Mouse (Mus musculus) C2C12 (cell line): Measurements from ENCODE around the gene Kif1c. TPM values are rescaled to one million over a fixed set of nuclear protein-coding genes. Genes with fewer than 3 reads are reported as not detected.

Source experiments
- H3K27me3 ChIP-seq: one replicate; pipeline ENCODE4 v1.6.1; 2011; ENCODE audit not compliant: control insufficient read depth, insufficient read depth, insufficient read length
- H3K36me3 ChIP-seq: one replicate; pipeline ENCODE4 v1.6.1; 2011; ENCODE audit not compliant: control insufficient read depth, insufficient read depth
- H3K4me3 ChIP-seq: one replicate; pipeline ENCODE4 v1.5.1; 2011; ENCODE audit warnings: mild to moderate bottlenecking, control low read depth; ENCODE audit not compliant: poor library complexity, insufficient read depth, severe bottlenecking
- H3K79me2 ChIP-seq: one replicate; pipeline ENCODE4 v1.6.1; 2011; ENCODE audit not compliant: control insufficient read depth, insufficient read depth
- H3K79me3 ChIP-seq: one replicate; pipeline ENCODE4 v1.6.1; 2011; ENCODE audit warnings: low read depth, control low read depth
- H3ac ChIP-seq: one replicate; pipeline ENCODE3; 2011; ENCODE audit warnings: low read depth; ENCODE audit not compliant: control insufficient read depth, insufficient read length
- CEBPB ChIP-seq: IDR thresholded peaks from one replicate; pipeline ENCODE4 v1.6.1; 2011; ENCODE audit warnings: low read depth, mild to moderate bottlenecking, control low read depth, moderate library complexity
- CTCF ChIP-seq: IDR thresholded peaks from one replicate; pipeline ENCODE4 v1.5.1; 2011; ENCODE audit not compliant: control insufficient read depth, insufficient read depth, insufficient read length
- FOSL1 ChIP-seq: IDR thresholded peaks from one replicate; pipeline ENCODE4 v1.8.0; 2011; ENCODE audit warnings: mild to moderate bottlenecking, low read length; ENCODE audit not compliant: poor library complexity, insufficient read depth, severe bottlenecking
- MAX ChIP-seq: IDR thresholded peaks from one replicate; pipeline ENCODE4 v1.6.1; 2011; ENCODE audit warnings: mild to moderate bottlenecking, control low read depth
- MYOD1 ChIP-seq: IDR thresholded peaks from one replicate; pipeline ENCODE4 v1.6.1; 2011; ENCODE audit warnings: low read depth; ENCODE audit not compliant: control insufficient read depth, insufficient read length
- MYOG ChIP-seq: IDR thresholded peaks from one replicate; pipeline ENCODE4 v1.6.1; 2011; ENCODE audit not compliant: control insufficient read depth, insufficient read length; ENCODE audit errors: extremely low read depth
- USF1 ChIP-seq: IDR thresholded peaks from one replicate; pipeline ENCODE4 v1.6.1; 2011; ENCODE audit warnings: low read depth, mild to moderate bottlenecking, control low read depth, moderate library complexity
- polyA plus RNA-seq: library from polyadenylated mRNA; unstranded; fragments of >200 nt; fragmentation: generic; extraction: Trizol; gene quantifications from one replicate; pipeline ENCODE4 v1.2.1, GENCODE M21; 2012; ENCODE audit warnings: missing spikeins

The Kif1c gene
- polyA plus RNA-seq, 1 experiment, result 99.8 TPM

DNA sequence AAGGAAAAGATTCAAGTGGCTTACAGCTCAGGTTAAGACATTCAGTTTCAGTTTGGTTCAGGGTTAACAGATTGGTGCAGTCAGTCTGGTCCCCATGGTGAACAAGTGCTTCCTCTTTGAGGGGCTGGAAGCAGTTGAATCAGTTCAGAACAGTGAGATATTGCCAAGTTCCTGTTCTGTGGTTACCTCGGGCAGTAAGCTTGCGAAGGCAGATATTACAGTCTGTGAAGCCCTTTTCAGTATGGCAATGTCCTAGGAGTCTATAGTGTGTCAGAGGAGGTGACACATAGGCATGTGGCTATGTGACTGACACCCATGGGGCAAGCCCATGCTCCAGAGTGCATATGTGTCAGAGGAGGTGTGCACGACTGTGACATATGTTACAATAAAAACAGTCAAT, 20.2 kb downstream of the Kif1c start:
- no peaks in the 10 kb centered on the region for H3K79me2 ChIP-seq
- no peak overlapping the region for H3K4me3 ChIP-seq
- H3K27me3 ChIP-seq, result no peaks in the 10 kb centered on the region
- H3K79me3 ChIP-seq, result no peaks in the 10 kb centered on the region
- TF ChIP-seq MYOG, result no peak
- TF ChIP-seq CTCF, result no peak
- TF ChIP-seq CEBPB, result no peak
- TF ChIP-seq FOSL1, result no peak
- no peak for TF ChIP-seq MYOD1
- no peak for TF ChIP-seq MAX
- TF ChIP-seq USF1, result no peak
- peaks cover 89% of the 10 kb centered on the region for H3K36me3 ChIP-seq
- H3ac ChIP-seq, result no peak overlapping the region

DNA sequence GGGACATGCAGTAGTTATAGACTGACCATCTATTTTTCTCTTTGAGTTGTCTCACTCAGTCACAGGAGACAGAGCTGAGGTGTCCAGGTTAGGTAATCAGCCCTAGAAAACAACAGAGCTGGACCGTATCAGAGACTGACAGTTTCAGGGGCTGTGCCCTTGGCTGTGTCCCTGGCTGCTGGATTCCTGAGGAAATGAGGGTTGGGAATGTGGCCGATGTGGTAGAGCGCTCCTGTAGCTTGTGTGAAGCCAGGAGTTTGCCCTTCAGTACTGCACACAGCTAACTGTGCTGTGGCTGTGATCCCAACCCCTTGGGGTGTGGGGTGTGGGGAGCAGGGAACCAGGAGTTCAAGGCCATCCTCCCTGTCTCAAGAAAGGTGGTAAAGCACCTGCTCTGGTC, 20.7 kb downstream of the Kif1c start:
- H3K36me3 ChIP-seq, result peaks cover 94% of the 10 kb centered on the region
- H3K27me3 ChIP-seq, result no peaks in the 10 kb centered on the region
- no peaks in the 10 kb centered on the region for H3K79me2 ChIP-seq
- no peaks in the 10 kb centered on the region for H3K79me3 ChIP-seq
- no peak overlapping the region for H3ac ChIP-seq
- H3K4me3 ChIP-seq, result no peak overlapping the region
- TF ChIP-seq MYOD1, result no peak
- no peak for TF ChIP-seq MAX
- TF ChIP-seq CEBPB, result no peak
- no peak for TF ChIP-seq MYOG
- TF ChIP-seq CTCF, result no peak
- no peak for TF ChIP-seq FOSL1
- TF ChIP-seq USF1, result no peak

DNA sequence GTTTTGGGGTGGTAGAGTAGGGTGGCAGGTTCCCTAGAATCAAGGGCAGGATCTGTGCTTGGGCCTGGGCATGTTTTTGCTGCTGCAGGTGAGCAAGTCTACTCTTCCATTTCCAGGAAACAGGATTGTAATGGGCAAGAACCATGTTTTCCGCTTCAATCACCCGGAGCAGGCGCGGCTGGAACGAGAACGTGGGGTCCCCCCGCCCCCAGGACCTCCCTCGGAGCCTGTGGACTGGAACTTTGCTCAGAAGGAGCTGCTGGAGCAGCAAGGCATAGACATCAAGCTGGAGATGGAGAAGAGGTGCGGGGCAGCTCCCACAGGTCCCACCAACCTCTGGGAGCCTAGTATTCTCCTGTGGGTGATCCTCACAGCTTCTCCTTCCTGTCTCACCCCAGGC, 24.4 kb downstream of the Kif1c start:
- no peak overlapping the region for H3ac ChIP-seq
- peaks cover 88% of the 10 kb centered on the region for H3K36me3 ChIP-seq
- H3K79me2 ChIP-seq, result no peaks in the 10 kb centered on the region
- TF ChIP-seq USF1 (no peak), MYOD1 (no peak), MYOG (no peak), FOSL1 (no peak), CEBPB (no peak), MAX (no peak), CTCF (no peak)
- no peaks in the 10 kb centered on the region for H3K79me3 ChIP-seq
- H3K27me3 ChIP-seq, result no peaks in the 10 kb centered on the region
- no peak overlapping the region for H3K4me3 ChIP-seq

DNA sequence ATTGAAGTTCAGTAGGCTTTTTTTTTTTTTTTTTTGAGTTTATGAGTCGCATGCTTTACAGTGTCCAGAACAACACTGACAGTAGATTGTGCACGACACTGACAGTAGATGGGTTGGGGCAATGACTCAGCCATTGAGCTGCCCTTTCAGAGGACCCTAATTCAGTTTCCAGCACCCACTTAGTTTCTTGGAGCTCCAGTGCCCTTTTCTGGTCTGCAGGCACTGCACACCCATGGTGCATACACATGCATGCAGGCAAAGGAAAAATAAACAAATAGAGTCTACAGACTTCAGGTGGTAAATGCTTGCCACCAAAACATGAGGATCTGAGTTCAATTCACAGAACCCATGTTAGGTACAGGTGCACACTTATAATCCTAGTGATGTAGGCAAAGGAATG, 26.2 kb downstream of the Kif1c start:
- peaks cover 74% of the 10 kb centered on the region for H3K36me3 ChIP-seq
- H3K4me3 ChIP-seq, result no peak overlapping the region
- TF ChIP-seq CTCF, result no peak
- H3K79me2 ChIP-seq, result no peaks in the 10 kb centered on the region
- no peak overlapping the region for H3ac ChIP-seq
- H3K27me3 ChIP-seq, result no peaks in the 10 kb centered on the region
- H3K79me3 ChIP-seq, result no peaks in the 10 kb centered on the region

DNA sequence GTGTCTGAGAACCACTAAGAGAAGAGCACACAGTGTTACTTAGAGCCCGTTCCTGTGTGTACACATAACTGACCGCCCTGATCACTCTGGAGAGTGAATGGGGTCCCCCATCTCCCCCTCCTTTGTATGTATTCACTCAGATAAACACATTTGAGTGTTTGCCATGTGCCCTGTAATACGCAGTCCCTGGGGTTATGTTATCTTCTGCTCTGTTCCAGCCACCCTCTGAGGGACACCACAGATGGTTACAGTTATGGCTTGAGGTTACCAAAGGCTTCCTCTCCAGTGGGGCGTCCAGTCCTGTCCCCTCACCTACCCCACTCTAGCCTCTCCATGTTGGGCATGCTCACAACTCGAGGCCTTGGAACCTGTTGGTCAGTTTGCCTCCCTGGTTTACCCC, 27.0 kb downstream of the Kif1c start:
- no peak overlapping the region for H3ac ChIP-seq
- no peaks in the 10 kb centered on the region for H3K79me2 ChIP-seq
- no peak overlapping the region for H3K4me3 ChIP-seq
- peaks cover 67% of the 10 kb centered on the region for H3K36me3 ChIP-seq
- no peak for TF ChIP-seq FOSL1
- no peak for TF ChIP-seq CEBPB
- no peak for TF ChIP-seq USF1
- TF ChIP-seq MYOG, result no peak
- no peaks in the 10 kb centered on the region for H3K27me3 ChIP-seq
- no peaks in the 10 kb centered on the region for H3K79me3 ChIP-seq

DNA sequence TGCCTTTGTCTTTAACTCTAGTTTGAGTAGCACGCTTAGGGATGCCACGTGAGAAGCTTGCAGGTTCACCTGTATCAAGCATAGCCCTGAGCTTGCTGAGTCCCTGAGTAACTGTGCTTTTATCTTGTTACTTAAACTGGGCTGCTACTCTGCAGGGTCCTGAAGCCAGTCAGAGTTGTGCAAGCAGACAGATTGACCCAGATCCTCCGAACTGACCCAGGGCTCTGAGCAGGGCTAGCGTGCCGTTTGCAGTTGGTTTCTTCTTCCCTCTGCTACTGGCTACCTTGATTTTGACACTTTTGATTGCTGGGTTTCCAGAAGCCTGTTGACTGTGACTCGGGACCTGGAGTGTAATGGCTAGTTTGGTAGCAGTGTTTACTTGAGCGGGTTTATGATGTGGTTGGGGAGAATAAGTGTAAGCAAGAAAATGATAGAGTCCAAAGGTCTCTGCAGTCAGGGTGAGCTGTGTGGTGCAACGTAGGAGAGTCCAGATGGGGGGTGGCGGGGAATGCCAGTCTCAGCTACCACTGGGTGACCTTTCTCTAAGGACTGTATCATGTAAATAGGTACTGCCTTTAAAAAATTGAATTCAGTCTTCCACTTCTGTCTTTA, 30.2 kb downstream of the Kif1c start:
- Histone ChIP-seq H3ac (no peak overlapping the region), H3K79me3 (no peaks in the 10 kb centered on the region), H3K36me3 (peaks cover 36% of the 10 kb centered on the region), H3K27me3 (no peaks in the 10 kb centered on the region), H3K79me2 (no peaks in the 10 kb centered on the region), H3K4me3 (no peak overlapping the region)
- TF ChIP-seq USF1 (no peak), CEBPB (no peak), FOSL1 (no peak), MAX (no peak), MYOD1 (no peak), CTCF (no peak), MYOG (no peak)
